Mouse (Mus musculus): ENCODE measurements around the gene Ap3b1. TPM values are rescaled to one million over a fixed set of nuclear protein-coding genes. Genes with fewer than 3 reads are reported as not detected.

Ap3b1 gene
- polyA plus RNA-seq, 1 experiment = 37.1 TPM

DNA sequence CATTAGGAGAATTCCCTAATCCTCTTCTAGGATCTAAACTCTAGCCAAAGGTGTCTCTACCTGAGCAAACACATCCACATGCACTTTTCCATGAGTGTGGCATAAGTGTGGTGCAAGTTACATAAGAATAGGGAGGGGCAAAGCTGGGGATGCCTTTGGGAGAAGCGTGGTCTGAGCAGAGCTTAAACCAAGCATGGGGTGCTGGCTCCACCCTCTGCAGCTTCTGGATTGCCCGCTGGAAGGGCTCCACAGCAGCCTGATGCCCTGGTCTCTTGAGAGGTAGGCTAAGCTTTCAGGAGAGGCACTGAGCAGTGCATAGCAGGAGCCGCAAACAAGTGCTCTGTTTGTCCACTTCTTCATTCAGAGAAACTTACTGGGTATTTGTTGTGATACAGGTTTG lies 138.8 kb downstream of the Ap3b1 start:
- TF ChIP-seq GATA1 (IDR thresholded peaks at IDR 0.05; ENCODE audit: low read length) = no peak

GRCm38 (mm10) chr13:94506411-94506810 lies 147.7 kb downstream of the Ap3b1 start:
- TF ChIP-seq GATA1 (IDR thresholded peaks at IDR 0.05; ENCODE audit: low read length) = no peak

DNA sequence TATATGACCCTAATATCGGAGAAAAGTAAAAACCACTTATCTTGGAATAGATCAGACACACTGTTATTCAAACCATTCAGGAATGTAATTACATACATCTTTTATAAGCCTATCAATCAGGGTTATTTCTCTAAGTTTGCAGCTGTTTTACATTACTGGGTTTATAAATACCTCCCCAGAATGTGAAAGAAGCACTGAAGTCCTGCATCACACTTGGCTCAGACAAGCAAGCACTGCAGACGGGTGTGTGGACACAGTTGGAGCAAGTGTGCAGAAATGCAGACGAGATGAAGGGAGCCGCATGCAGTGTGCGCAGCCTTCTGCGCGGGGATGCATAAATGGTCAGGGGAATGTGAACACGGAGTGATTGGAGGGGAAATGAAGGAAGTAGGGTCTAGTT lies 149.6 kb downstream of the Ap3b1 start:
- no peak for TF ChIP-seq GATA1 (IDR thresholded peaks at IDR 0.05; ENCODE audit: low read length)

DNA sequence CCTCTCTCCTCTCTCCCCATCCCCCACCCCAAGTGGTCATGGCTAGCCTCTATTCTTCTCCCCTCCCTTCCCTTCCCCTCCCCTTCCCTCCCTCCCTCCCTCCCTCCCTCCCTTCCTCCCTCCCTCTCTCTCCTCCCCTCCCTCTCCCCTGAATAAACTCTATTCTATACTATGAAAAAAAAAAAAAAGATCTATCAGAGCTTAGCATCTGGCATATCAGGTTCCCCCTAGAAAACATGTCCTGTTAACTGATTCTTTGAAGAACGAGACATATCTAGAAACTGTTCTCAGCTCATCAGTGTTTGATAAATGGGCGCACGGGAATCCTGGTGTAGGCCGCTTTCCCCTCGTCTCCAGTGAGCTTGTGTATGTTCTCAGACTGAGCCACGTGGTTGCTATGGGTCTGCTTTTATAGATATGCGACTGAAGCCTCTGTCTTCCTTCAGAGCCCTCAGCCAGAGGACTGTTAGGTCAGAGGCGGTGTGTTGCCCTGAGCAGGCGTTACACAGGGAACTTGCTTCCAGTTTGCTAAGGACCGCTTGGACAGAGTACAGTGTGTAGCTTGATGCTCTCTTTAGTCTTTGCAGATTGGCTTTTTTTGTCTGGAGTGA lies 154.5 kb downstream of the Ap3b1 start:
- TF ChIP-seq GATA1 (IDR thresholded peaks at IDR 0.05; ENCODE audit: low read length) = no peak

DNA sequence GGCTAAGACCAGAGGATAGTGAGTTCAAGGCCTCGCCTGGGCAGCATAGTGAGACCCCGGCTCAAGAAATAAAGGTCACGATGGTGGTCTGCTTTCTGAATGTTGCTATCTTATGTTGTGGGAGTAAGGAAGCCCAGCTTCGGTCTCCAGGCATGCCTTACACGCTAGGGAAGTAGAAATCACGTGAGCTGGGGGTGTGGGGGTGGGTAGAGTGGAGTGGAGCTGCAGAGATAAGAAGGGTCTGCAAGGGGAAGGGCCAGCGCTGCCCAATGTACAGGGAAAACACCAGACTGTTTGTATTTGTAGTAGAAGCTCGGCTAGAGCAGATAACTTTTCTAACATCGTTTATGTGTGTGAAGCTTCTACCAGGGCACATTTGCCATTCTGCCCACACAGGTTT lies 155.1 kb downstream of the Ap3b1 start:
- TF ChIP-seq GATA1 (IDR thresholded peaks at IDR 0.05; ENCODE audit: low read length) = no peak

- TF ChIP-seq GATA1 (IDR thresholded peaks at IDR 0.05; ENCODE audit: low read length) = no peak
These were observed 156.2 kb downstream of the Ap3b1 start for GRCm38 (mm10) chr13:94514992-94515391.

DNA sequence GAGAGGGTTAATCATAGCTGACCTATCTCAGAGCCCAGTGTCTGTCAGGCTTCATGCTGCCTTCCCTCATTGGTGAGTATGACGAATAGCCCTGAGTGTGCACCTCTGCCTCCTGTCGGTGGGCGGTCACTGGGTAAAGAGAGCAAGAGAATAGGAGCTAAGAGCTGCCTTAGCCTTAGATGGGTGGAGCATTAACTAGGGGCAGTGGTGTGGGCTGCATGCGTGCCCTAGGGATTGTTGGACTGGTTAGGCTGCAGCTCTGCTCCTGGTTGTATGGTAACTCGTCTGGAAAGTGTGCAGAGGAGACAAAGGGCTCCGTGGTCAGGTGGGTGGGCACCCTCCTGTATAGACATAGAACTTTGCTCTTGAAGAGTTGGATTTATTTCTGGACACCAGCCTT lies 157.8 kb downstream of the Ap3b1 start:
- no peak for TF ChIP-seq GATA1 (IDR thresholded peaks at IDR 0.05; ENCODE audit: low read length)

DNA sequence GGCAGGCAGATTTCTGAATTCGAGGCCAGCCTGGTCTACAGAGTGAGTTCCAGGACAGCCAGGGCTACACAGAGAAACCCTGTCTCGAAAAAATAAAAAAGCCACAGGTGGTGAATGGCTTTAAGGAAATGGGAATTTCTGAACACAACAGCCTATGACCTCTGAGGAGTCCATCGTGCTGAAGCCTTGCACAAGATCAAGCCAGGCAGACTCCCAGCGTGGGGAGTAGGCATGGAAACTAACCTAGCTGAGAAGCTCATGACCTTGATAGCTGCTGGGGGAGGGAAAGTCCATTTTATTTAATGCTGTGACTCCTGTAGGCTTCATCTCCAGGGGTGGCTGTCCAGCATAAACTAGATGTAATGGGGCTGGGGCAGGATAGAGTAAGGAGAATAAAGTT lies 159.4 kb downstream of the Ap3b1 start:
- no peak for TF ChIP-seq GATA1 (IDR thresholded peaks at IDR 0.05; ENCODE audit: low read length)

DNA sequence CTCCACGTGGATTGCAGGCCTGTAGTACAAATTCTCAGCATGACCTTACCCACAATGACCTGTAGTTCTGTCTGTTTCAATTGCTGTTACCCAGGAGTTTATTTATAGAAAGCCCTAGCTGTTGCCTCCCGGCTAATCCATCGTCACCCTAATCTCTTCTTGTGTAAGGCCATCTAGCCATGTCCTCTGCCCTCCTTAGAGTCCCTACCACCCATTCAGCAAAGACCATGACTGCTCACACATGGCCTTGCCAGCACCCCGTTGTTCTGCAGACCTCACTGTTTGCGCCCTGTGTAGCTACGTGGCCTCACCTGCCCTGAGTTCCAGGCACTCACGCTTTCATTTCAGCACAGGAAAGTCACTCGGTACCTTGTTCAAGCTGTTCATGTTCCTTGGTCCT lies 160.5 kb downstream of the Ap3b1 start:
- no peak for TF ChIP-seq GATA1 (IDR thresholded peaks at IDR 0.05; ENCODE audit: low read length)

- peak; percentile 80 for TF ChIP-seq GATA1 (IDR thresholded peaks at IDR 0.05; ENCODE audit: low read length)
These were observed 164.5 kb downstream of the Ap3b1 start for GRCm38 (mm10) chr13:94523213-94523612.

- TF ChIP-seq GATA1 (IDR thresholded peaks at IDR 0.05; ENCODE audit: low read length) = no peak
These were observed 166.0 kb downstream of the Ap3b1 start for GRCm38 (mm10) chr13:94524669-94525238.

GRCm38 (mm10) chr13:94529138-94529537 lies 170.4 kb downstream of the Ap3b1 start:
- TF ChIP-seq GATA1 (IDR thresholded peaks at IDR 0.05; ENCODE audit: low read length) = no peak

GRCm38 (mm10) chr13:94533516-94533915 lies 174.8 kb downstream of the Ap3b1 start:
- no peak for TF ChIP-seq GATA1 (IDR thresholded peaks at IDR 0.05; ENCODE audit: low read length)

GRCm38 (mm10) chr13:94537336-94537735 lies 178.6 kb downstream of the Ap3b1 start:
- TF ChIP-seq GATA1 (IDR thresholded peaks at IDR 0.05; ENCODE audit: low read length) = peak; percentile 66

DNA sequence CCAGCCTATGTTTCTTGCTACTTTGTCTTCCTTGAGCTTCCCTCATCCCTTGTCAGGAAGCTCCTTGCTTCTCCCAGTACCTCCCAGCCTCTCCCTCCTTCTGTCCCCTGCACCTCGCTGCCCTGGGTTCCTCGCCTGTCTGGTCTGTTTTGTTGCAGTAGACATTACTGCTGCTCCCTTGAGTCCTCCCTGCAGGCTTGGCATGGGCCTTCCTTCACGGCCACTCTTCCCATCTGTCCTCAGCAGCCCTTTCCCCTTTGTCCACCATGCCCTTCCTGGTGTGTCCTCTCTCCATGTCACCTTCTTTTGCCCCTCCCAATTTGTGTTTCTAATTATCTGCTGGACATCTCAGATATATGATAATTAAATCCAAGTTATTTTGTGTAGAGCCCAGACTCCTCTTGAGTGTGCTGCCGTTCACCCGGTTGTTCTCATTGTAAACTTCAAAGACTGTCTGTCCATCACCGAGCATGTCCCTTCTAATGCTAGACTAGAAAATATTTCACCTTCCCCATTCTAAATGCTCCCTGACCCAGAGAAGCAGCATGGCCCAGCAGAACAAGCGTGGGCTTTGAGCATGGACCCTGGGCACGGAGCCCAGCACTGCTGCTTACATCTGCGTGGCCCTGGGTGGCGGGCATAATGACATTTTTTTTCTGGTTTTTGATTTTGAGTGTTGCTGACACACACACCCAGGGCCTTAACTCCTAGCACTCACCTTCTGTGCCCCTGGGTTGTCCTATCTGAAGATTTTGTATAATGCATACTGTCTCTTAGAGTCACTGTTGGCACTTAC lies 181.3 kb downstream of the Ap3b1 start:
- TF ChIP-seq GATA1 (IDR thresholded peaks at IDR 0.05; ENCODE audit: low read length) = no peak

- no peak for TF ChIP-seq GATA1 (IDR thresholded peaks at IDR 0.05; ENCODE audit: low read length)
These were observed 183.3 kb downstream of the Ap3b1 start for GRCm38 (mm10) chr13:94542061-94542460.

- no peak for TF ChIP-seq GATA1 (IDR thresholded peaks at IDR 0.05; ENCODE audit: low read length)
These were observed 185.5 kb downstream of the Ap3b1 start for GRCm38 (mm10) chr13:94544211-94544610.
